Mouse (Mus musculus) erythroblast, adult 5-6 weeks (primary cell): ENCODE measurements around the gene Kctd7. TPM values are rescaled to one million over a fixed set of nuclear protein-coding genes. Genes with fewer than 3 reads are reported as not detected.

ENCODE experiments used
- ATAC-seq: replicated peaks from 2 replicates; pipeline ENCODE4 v1.8.0; 2016; ENCODE audit warnings: moderate number of reproducible peaks, mild to moderate bottlenecking, moderate TSS enrichment, inconsistent platforms; ENCODE audit not compliant: poor library complexity, low FRiP score, severe bottlenecking
- total RNA-seq, 2 experiments: library from RNA; stranded (forward) in 1 of 2; stranded (reverse) in 1 of 2; fragments of 150-400 nt in 1 of 2; fragments of 200-764, 138-1000 nt in 1 of 2; gene quantifications; 2 replicates each; pipeline versions ENCODE4 v1.2.3 to v1.2.4; 2015 to 2017; ENCODE audit warnings: low replicate concordance in 2 of 2

The Kctd7 gene
- total RNA-seq (2015; ENCODE audit: low replicate concordance) (0.96 and 2.3 TPM in 2 replicates), total RNA-seq (2017; ENCODE audit: low replicate concordance) (1.3 and 2.0 TPM in 2 replicates)

DNA sequence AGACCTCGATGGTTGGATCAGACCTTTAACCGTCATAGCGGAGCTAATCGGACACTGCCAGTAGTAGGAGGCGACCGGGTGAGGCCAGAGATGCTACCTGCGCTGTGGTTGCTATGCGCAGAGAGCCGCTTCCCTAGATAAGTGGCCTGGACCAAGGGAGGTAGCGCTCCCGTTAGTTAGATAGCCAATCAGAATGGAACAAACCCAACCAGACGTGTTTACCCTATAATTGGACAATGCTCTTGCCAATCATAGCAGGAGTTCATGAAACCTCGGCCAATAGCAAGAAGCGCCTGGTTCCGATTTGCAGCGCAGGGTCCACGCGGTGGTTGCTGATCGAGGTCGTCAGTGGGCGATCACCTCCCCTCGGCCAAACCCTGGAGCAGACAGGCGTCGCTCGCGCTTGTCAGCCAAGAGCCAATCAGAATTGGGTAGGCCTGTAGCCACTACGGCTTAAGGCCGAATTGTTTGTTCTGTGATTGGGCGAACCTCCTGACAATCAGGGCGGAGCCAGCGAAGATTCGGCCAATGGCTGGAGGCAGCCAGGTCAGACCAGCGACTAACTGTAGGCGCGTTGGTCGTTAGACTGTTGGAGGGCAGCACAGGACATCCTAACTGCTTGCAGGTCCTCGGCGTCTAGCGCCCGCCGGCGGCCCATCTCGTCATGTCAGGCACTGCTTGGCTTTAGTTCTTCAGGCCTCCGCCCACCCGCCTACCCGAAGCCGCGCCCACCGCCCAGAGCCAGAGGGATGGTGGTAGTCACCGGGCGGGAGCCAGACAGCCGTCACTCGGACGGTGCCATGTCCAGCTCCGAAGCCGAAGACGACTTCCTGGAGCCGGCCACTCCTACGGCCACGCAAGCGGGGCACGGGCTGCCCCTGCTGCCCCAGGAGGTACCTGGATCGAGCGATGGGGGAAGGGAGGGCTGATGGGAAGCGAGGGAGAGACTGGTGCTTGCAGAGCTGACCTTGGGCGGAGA, at the start of gene Kctd7:
Gene Kctd7, plus strand, starts transcription at position 528 of the 979 bp plus-strand sequence.
- ATAC-seq: peak; percentile 83

DNA sequence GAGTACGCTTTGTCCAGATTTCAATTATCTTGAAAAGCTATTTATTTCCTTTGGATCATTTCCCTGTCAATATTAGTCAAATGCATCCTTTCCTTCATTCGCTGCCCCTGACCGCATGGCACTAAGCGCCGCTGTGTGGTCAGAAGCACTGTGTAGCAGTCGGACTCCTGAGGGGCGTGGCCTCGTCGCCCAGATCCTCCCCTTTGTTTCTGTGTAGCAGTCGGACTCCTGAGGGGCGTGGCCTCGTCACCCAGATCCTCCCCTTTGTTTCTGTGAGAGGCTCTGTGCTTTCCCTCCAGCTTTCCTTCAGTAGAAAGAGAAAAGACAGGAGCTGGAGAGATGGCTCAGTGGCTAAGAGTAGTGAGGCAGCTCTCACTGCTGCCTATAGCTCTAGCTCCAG, 47.9 kb upstream of the Kctd7 start:
- no peak for ATAC-seq

DNA sequence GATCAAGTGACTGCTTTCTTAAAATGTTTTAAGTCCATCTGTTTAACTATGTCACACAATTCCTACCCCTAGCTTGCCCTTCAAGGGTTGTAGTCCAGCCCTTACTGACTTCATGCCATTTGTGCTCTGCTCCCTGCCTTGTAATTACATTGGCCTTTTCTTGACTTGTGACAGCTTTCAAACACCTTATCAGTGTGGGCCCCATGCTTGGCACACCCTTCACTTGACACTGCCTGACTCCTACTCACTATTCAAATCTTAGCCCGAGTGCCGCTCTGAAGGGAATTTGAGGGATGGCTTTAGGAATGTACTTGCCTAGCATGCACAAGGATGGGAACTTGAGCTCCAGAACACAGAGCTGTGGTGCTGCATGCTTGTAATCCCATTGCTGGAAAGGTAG, 46.8 kb upstream of the Kctd7 start:
- peak; percentile 74 for ATAC-seq

DNA sequence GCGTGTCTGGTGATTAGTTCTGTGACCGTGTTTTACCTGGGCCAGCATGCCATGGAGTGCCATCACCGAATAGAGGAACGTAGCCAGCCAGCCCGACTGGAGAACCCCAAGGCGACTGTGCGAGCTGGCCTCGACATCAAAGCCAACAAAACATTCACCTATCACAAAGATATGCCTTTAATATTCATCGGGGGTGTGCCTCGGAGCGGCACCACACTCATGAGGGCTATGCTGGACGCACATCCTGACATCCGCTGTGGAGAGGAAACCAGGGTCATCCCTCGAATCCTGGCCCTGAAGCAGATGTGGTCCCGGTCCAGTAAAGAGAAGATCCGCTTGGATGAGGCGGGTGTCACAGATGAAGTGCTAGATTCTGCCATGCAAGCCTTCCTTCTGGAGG, 42.9 kb upstream of the Kctd7 start:
- ATAC-seq: no peak

DNA sequence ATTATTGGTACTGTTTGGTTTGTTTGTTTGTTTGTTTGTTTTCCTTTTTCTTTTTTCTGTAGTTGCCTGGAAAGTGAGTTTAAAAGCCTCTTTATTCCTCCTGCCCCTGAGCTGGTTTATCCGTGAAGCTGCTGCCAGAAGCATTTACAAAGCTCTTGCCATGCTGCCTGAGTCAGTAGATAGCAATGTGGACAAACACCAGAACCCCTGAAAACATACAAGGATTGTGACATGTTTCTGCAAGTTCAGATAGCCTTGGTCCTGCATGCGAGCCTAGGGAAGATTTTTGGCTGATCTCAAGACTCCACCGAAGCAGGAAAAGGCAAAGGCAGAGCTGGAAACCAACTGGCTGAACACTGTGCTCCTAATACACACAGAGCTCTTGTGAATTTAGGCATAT, 35.3 kb upstream of the Kctd7 start:
- ATAC-seq: no peak

DNA sequence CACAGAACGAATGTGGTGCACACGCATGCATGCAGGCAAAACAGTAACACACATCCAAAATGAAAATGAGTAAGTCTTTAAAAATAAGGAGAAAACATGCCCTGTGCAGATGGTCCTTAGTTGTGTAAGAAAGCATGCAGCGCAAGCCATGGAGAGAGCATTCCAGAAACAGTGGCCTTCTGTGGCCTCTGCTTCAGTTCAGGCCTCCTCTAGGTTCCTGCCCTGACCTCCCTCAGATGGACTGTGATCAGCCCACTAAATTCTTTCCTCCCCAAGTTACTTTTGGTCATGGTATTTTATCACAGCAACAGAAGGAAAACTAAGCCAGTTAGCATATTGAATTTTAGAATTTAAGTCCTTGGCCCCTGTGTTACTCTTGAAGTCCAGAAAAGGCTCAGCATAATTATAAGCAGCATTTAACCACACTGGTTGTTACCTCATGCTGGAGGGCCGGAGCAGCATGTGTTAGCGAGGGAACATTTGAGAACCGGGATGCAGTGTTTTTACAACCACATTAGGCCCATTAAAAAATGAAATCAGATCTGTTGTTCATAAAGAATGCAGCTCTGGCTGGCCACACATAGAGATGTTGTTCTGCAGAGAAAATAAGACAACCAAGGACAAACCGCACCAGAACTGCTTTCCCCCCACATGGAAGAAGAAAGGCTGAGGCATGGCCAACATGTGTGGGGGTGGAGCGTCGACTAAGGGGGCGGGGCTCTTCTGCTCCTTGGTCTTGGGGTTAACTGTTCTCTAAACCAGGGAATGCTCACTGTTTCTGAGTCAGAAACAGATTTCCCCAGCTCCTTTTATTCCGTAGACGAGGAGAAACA, 33.8 kb upstream of the Kctd7 start:
- no peak for ATAC-seq

DNA sequence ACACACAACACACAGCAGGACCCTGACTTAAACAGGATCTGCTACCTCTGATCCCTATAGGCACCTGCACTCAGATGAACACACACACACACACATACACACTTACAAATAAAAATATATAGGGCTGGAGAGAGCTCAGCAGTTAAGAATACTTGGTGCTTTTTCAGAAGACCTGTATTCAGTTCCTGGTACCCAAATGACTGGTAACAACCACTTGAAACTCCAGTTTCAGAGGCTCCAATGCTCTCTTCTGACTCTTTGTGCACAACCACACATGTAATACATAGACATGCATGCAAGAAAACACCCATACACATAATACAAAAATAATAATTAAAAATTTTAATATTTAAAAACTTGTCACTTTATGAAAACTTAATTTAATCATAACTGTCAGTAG, 32.0 kb upstream of the Kctd7 start:
- no peak for ATAC-seq

DNA sequence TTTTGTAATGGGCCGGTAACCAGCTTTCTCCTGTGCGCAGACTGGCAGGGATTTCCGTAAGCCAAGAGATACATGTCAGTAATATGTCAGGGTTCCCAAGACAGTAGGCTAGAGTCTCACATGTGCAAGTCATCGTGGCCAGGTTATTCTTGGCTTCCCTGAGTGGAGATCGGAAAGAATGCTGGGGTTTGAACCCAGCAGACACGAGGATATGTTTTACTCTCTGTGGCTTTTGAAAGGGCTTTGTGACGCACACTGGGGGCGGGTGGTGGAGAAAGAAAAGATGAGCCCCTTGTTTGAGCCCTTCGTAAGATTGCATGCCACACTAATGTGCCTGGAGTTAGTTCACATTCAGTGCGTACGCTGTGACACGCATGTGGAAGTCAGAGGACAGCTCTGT, 28.5 kb upstream of the Kctd7 start:
- no peak for ATAC-seq

DNA sequence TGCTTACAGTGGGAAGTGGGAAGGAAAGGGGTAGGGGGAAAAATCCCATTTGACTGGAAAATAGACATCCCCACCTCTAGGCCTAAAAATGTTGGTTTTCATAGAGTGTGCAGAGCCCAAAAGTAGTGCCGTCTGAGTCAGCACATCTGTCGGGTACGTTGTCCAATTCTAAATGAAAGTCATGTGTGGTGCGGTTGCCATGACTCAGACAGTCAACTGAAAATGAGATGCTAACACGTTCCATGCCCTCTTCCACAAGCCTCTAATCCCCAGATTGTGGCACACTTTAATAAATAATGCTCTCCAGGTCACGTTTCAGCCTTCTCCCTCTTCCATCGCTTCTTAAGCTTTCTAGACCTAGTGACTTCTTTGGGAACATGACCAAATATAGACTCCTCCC, 27.8 kb upstream of the Kctd7 start:
- ATAC-seq: no peak

DNA sequence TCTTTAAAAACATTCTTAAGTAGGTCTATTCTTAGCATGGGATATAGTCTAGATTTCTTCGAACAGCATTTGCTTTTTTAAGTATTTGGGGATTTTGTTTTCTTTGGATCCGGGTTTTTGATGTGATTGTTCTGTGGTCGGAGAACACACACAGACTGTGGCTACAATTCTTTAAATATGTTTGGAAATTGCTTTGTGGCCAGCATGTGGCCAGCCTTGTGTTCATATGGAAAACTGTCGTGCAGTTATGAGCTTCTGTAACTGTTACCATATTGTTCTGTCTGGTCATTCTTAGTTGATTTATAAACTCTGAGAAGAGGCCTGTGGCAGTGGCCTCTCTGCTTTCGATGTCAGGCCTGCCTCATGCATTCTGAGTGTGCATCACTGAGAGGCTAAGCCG, 26.7 kb upstream of the Kctd7 start:
- no peak for ATAC-seq

DNA sequence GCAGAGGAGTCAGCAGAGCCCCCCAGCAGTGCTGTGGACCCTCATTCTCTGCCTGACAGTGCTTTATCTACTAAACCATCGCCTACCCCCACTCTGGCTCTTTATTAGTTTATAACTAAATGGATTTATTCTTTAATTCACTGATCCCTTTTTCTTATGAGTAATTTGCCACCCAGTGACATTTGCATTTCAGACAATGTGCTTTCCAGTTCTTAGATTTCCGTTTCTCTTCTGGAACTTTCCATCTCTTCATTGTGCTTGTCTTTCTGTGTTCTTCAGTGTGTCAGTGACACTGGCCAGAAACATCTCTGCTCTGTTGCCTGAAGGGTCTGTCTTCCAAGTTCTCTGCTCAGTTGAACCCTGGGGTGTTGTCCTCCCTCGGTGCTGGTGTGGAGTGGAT, 25.4 kb upstream of the Kctd7 start:
- ATAC-seq: no peak

DNA sequence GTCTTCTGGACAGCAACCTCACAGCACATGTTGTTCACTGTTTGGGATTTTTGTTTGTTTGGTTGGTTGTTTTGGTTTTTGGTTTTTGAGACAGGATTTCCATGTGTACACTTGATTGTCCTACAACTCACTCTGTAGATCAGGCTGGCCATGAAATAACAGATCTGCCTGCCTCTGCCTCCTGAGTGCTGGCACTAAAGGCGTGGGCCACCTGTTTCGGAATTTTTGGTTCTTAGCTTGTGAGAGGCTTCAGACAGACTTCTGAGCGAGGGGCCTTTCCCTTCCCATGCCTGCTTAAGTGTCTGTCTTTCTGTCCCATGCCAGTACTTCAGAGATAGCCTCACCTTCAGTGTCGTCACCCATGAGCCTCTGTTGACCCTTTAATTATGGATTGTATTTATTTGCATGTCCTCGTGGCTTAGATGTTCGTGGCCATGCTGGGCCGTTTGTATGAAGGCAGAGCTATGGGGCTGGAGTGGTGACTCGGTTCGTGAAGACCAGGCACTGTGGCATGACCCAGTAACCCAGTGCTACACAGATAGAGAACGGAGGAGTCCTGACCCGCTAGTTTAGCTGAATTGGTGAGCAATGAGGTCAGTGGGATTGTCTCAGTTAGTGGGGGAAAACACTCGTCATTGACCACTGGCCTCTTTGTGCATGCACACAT, 24.5 kb upstream of the Kctd7 start:
- no peak for ATAC-seq

DNA sequence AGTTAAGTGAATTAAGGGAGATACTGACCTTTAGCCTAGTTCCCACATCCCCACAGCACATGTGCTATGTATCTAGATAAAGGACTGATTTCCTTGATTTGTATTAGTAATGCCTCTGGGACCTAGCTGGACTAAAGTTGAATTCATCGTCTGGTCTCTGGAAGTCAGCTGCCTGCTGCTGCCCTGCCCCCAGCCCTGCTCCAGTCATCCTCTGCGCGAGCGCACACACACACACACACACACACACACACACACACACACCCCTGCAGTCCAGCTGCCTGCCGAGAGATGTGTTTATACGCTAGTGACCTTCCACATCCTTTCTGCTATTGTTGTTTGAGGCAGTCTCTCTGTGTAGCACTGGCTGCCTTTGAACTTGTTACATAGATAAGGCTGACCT, 23.8 kb upstream of the Kctd7 start:
- ATAC-seq: no peak

DNA sequence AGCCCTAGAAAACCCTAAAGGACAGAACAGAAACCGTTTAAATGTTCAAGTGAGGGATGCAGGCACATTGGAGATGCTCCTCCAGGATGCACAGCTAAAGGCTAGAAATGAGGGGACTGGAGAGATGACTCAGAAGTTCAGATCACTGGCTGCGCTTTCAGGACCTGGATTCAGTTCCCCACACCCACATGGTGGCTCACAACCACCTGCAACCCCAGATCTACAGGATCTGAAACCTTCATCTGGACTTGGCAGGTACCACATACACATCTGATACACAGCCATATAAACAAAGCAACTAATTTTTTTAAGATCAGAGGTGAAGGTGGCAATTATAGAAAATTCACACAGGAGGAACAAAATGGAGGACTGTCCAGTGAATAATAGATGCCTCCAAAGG, 22.3 kb upstream of the Kctd7 start:
- ATAC-seq: no peak

DNA sequence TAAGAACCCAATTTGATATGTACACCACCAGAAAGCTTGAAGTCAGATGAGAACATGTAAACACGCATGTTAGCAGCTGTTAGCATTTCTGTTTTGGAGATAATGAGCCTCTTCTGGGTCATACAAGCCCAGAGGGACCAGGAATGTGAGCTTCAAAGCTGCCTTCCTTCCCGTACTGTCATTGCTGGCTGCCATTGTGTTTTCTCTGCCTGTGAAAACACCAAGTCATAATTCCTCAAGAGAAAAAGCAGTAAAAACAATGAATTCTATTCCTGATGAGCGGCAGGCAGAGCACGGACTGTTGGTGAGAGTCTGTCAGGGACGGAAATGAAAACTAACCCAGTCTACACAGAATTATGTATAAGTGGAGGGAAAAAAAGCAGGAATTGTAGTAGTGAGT, 20.4 kb upstream of the Kctd7 start:
- no peak for ATAC-seq

DNA sequence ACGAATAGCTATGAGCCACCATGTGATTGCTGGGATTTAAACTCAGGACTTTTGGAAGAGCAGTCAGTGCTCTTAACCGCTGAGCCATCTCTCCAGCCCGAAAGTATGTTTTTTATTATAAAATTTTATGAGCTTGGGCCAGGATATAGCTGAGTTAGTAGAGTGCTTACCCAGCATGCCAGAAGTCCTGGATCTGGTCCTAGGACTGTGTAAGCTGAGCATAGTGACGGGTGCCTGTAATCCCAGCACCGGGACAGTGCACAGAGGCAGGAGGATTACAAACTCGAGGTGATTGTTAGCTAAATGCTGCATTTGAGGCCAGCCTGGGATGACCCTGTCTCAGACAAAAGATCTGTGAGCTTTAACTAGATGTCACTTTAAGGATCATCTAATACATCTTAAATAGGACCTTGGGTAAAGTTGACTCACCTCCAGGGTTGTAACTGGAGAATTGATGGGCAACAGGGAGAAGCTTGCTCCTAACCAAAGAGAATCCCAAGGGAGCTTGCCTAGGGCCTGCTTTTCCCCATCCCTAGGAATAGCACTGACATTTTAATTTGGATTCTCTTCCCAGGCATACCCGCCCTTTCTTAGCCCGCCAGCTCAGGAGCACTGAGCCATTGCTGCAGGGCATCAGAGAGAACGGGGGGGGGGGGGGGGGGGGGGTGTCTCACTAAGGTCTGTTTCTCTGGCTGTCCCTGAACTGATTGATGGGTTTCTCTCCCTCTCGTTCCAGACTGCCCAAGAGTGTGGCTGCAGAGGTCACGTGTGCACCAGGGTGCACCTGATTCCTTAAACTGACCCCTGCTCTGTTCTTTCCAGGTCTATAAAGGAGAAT, 15.8 kb upstream of the Kctd7 start:
- ATAC-seq: no peak

DNA sequence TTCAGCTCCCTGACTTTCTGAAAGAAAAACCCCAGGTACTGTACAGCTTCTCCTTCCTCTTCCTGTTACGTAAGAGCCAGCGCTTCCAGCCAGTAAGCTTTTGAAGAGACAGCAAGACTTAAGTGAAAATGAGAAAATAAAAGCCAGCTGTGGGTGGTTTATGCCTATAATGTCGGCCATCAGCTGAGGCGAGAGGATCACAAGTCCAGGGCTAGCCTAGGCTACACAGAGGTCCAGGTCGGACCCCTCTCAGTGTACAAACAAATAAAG, 15.2 kb upstream of the Kctd7 start:
- ATAC-seq: no peak

DNA sequence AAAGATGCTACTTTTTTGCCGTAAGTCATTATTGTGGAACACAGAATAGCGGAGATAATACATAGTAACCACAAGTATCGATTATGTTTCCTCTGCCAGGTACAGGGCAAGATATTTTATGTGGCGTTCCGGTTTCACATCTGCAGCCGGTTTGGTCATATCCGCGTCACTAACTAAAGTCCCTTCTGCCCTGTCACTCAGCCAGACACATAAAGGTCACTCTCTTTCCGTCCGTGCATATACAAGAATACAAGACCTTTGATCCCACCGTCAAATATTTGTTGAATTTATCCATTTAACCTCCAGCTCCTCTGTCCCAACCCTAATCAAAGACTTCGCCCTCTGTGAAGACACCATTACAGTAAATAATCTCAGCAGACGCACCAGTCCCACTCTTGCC, 8.1 kb upstream of the Kctd7 start:
- no peak for ATAC-seq

DNA sequence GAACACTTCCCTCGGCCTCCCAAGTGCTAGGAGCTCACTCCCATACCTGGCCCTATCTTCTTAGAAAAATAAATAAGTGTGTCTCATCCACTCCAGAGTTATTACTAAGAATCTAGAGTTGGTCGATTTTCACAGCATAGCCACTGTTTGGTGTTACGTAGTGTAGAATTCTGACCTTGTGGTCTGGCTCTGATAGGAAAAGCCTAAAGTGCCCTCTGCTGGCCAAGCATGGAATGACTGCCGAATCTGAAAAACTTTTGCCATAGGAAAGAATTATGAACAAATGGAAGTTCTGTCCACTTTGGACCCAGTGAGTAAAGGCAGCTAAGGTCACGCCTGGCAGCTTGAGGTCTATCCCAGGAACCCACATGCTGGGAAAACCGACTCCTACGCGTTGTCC, 5.3 kb upstream of the Kctd7 start:
- ATAC-seq: peak; percentile 32; the same call in 1 of the 2 replicates

DNA sequence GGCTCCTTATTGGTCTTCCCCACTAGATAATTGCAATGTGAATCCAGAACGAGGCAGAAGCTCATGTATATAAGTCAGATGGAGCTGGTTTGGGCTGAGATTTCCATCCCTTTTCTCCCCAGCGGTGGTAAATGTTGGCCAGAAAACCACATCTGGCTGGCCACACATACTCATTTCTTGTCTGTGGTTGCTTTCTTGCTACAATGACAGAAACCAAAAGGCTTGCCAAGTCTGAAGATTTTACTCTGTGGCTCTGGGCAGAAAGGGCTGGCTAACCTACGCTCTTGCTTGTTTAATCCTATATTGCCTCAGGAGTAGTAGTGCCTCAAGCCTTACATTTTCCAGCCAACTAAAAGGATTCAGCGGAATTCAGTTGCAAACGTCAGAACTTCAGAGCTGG, 3.5 kb upstream of the Kctd7 start:
- no peak for ATAC-seq
